Mouse (Mus musculus) lung, postnatal 0 days (tissue): Measurements from ENCODE around the gene Creb3.

ENCODE experiments used
- CTCF ChIP-seq: IDR thresholded peaks from 2 replicates; pipeline ENCODE4 v1.5.1; 2016; ENCODE audit warnings: antibody characterized with exemption, mild to moderate bottlenecking
- EP300 ChIP-seq: IDR thresholded peaks from 2 replicates; pipeline ENCODE4 v1.6.1; 2016; ENCODE audit warnings: antibody characterized with exemption, mild to moderate bottlenecking, control low read depth

- TF ChIP-seq EP300 (no peak), CTCF (no peak)
Observed at GRCm38 (mm10) chr4:43583421-43583820, 21.3 kb downstream of the Creb3 start.
